Mouse (Mus musculus): ENCODE data around the gene Exd1.

Exd1 gene

DNA sequence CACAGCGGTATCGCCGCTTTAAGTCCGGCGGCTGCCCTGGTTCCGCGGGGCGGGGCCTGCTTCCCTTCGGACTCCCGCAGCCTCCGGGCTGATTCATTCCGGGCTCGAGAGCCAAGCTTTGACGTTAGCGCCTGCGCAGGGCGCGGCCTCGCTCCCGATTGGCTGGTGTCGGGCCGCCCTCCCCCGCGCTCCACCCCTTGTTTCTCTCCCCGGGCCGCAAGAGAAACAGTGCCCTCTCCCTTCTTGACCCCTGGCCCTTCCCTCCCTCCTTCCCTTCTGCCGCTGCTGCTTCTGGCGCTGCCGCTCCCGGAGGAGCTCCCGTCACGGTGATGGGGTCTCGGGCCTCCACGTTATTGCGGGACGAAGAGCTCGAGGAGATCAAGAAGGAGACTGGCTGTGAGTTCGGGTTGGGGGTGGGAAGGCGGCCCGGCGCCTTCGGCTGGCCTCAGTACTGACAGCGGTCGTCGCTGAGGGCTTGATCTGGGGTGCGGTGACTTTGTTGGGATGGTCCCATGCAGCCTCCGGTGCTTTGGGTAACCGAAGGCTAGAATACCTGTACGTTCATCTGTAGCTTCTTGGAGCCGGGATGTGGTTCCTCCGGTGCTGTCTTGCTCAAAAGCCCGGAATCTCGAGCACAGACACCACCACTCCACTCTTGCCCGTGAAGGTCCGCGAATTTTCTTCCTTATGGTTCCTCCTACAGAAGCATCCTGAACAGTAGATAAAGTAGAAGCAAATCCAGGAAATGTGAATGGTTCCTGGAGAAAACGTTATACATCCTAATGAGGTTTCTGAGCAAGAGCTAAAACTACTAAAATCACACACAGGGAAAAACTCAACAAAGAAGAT lies at the start of gene Exd1, which contains the start of gene Chp1:
Gene Exd1 (minus strand): TSS at position 106 of the 849 bp plus-strand sequence.
Gene Chp1 (plus strand): TSS at position 176 of the 849 bp plus-strand sequence.
- DNase-seq (ENCODE audit: low spot score in 2 of 2) = peak; percentile 98

GRCm38 (mm10) chr2:119596781-119597330 lies 49.4 kb upstream of the Exd1 start:
- DNase-seq (ENCODE audit: low spot score in 2 of 2) = peak; percentile 24 to 38

DNA sequence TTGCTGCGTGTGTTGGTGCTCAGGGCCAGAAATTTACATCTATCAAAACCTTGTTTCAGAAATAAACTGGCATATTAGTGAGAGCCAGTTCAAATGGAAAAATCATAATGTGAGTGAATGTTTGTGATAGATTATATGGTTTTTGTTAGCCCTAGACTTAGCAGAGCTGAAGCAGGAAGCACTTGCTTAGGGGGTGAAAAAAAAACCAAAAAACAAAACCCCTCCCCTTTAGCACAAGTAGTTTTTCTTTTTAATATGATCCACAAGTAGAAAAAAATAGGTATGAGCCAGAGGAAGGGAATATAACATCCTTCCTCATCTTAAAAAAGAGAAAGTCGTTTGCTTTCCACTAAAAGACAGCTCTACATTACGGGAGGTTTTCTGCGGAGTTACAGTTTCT lies 47.9 kb upstream of the Exd1 start:
- no peak for DNase-seq (ENCODE audit: low spot score in 2 of 2)

DNA sequence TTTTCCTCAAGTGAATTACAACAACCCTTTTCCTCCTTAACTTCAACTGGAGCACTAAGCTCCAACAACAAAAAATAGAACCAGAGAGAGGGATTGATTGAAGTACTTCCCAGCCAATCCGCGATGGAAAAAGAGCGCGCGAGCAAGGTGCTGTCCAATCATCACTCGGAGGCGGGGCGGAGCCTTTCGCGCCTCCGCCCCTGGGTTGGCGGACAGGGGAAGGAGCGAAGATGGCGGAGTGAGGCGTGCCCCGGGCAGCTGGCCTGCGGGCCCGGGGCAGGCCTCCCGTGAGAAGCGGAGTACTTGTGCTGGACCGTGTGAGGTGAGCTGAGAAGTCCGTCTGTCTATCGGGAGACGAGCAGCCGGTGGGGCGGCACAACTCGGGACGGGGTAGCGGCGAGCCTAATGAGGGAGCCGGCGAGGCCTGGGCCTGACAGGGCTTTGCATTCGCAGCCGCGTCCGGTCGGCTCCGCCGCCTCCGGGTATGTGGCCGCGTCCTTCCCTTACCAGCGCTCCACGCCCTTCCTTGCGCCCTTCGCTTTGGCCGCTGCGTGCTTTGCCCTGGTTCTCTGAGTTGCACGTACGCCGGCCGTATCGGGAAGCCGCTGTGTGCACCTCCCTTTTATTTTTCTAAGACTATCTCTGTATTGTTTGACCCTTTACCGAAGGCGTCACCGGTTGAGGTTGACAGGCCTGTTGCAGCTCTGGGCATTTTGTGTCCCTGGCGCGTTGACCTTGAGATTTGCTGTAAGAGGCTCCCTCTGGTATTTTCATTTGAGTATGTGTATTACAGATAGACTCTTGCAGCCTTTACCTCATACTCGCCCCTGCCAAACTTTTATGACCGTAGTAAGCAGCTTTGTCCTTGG lies 46.9 kb upstream of the Exd1 start:
- DNase-seq (ENCODE audit: low spot score in 2 of 2) = peak; percentile 94 to 96

- DNase-seq (ENCODE audit: low spot score in 2 of 2) = no peak
Measured at GRCm38 (mm10) chr2:119593765-119594112, 46.3 kb upstream of the Exd1 start.

GRCm38 (mm10) chr2:119591247-119591646 lies 43.8 kb upstream of the Exd1 start:
- no peak for DNase-seq (ENCODE audit: low spot score in 2 of 2)

DNA sequence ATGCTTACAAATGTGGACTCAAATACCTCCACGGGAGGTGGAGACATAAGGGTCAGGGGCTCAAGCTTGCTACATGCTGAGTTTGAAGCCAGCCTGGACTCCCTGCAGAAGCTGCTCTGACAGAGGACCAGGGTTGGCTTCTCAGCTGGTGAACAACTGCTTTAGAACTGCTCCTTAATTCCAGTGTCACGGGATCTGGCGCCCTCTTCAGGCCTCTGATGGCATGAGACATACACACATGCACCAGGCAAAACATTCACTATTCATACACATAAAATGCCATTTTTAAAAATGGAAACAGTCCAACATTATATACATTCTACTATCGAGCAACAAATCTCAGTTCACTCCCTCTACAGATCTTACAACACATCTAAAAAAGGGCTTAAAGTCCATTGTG lies 40.0 kb upstream of the Exd1 start:
- DNase-seq (ENCODE audit: low spot score in 2 of 2) = no peak

DNA sequence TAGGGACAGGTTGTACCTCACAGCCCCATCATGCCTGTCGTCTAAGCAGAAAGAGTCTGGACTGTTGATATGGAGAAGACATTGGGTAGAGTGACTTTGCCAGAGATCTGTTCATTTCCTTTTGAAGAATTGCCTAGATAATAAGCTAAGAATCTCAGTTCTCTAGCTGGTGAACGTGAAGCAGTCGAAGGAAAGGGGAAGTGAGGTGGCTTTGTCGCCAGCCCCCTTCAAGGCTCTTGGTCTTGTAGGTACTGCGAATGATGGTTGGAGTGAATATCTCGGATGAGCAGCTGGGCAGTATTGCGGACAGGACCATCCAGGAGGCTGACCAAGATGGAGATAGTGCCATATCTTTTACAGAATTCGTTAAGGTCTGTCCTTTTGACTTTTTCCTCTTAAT lies 36.9 kb upstream of the Exd1 start:
- no peak for DNase-seq (ENCODE audit: low spot score in 2 of 2)

DNA sequence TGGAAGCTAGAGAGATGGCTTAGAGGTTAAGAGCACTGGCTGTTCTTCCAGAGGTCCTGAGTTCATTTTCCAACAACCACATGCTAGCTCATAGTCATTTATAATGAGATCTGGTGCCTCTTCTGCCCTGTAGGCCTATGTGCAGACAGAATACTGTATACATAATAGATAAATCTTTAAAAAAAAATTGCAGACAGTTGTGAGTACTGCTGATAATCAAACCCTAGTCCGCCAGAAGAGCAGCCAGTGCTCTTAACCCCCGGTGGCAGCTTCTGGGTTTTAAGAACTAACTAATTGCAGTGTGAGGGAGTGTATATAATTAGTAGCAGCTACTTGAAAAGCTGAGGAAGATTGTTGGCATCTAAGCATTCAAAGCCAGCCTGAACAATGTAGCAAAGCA lies 36.0 kb upstream of the Exd1 start:
- no peak for DNase-seq (ENCODE audit: low spot score in 2 of 2)

DNA sequence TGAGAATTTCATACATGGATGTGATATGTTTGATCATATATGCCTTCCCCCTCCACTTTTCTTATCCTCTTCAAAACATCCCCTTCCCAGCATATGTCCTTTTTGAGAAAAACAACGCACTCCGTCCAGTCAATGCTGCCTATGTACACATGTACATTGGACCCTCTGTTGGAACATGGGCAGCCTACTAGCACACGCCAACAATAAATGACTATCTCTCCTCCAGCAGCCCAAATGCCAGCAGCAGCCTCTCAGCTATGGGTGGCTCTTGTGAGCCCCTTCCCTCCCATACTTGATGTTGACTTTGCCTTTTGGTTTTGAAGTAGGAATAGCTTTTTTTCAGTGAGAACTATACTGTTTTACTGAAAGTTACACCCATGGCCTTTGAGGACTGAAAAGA lies 34.1 kb upstream of the Exd1 start:
- DNase-seq (ENCODE audit: low spot score in 2 of 2) = no peak

DNA sequence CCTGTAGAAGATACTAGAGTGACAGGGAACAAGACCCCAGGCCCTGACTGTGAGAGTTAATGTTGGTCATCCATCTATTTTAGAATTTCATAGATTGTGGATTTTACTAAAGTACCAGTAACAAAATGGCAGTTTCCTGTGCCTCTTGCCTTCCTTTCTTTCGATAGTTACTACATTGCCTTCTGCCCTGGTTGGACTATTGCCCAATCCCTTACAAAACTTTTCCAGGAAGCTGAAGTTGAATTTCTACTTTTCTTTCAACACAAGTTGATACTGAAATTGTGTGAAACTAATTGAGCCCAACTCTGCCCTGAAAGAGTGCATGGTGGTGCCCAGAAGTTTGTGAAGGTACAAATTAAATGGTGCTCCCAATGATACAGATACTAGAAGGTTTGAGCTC lies 25.0 kb upstream of the Exd1 start:
- DNase-seq (ENCODE audit: low spot score in 2 of 2) = no peak

DNA sequence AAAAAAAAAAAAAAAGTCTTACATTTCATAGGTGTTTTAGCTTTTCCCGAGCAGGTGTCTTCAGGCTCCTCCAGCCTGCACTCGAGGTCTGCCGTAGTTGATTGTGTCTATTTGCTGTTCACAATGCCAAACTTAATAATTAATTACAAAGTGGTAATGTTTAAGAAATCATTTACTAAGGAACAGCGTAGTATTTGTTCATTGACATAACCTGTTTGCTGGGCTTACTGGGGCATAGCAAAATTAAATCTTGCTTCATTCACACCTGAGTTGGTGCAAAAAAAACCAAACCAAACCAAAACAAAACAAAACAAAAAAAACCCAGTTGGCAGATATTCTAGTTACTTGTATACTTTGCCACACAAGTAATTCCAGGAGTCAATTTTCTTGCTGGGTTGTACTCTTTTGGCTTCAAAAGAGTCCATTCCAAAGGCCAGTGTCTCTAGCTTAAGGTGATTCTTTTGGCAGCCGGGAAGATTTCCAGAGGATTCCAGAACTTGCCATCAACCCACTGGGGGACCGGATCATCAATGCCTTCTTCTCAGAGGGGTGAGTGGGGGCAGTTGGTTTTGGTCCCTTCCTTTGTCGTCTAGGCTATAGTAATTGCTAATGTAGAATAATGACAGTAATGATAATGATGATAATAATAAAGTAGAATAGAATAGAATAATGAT lies 18.9 kb upstream of the Exd1 start:
- no peak for DNase-seq (ENCODE audit: low spot score in 2 of 2)

DNA sequence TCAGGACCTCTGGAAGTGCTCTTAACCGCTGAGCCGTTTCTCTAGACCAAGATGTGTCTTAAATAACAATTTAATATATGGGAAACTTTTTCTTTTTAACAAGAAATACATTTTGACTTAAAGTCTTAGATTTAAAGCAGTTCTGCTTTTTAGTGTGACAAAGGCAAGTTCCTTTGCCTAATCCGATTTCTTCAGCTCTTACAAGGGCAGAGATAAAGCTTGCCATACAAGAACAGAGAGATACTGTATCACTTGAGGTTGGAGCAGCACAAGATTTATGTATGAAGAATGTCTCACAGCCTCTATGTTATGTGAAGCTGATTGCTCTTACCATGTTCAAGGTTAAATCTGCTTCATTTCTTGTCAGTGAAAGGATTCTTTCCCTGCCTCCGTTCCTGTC lies 17.9 kb upstream of the Exd1 start:
- no peak for DNase-seq (ENCODE audit: low spot score in 2 of 2)

DNA sequence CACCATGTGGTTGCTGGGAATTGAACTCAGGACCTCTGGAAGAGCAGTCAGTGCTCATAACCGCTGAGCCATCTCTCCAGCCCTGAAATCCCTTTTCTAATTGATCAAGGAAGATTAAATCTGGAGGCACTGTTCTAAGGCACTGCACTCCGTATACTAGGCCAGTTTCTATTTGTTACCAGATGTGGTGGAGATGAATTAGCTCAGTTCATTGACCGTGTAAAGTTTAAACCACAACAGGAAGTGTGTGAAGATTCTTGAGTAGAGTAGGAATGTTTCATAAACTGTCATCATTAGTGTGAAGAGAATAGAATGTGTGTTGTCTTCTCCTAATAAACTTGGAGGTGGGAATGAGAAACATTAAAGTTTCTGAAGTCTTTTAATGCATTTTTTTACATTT lies 14.4 kb upstream of the Exd1 start:
- no peak for DNase-seq (ENCODE audit: low spot score in 2 of 2)

DNA sequence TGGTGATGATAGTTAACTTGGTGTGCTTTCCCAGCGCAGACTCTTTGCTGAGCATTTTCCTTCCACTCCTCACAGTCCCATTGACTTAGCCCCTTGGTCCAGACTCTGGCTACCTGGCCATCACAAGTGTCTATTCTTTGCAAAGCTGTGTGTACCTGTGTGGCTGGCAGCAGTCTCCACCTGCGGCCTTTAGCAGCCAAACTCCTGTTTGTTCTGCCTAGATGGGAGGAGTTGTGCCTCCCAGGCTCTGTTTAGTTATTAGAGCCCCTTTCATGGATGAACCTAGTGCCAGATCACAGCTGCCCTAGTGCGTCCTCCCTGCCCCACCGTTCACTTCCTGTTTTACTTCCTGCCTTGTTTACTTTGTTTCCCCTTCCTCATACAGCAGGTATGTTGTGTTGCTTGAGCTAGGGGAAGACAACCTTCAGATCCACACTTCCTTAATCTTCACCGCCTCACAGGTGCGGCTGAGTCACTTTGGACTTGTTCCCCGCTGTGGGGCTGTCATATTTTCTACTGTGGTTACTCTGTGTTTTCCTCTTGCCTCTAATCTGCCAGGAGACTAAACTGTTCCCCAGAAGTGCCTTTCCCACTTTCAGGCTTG lies 11.4 kb upstream of the Exd1 start:
- DNase-seq (ENCODE audit: low spot score in 2 of 2) = no peak

DNA sequence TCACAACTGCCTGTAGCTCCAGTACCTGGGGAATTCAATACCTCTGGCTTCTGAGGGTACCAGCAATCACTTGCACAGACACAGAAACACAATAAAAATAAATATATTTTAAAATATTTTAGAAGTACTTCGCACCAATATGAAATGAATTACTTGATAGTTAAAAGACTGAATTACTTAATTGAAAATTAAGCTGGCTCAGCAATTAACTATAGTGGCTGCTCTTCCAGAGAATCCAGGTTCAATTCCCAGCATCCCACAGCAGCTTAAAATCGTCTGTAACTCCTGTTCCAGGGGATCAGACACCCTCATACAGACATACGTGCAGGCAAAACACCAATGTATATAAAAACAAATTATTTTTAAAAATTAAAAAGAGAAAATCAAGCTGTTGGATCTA lies 10.6 kb upstream of the Exd1 start:
- no peak for DNase-seq (ENCODE audit: low spot score in 2 of 2)

- no peak for DNase-seq (ENCODE audit: low spot score in 2 of 2)
Measured at GRCm38 (mm10) chr2:119549678-119550077, 2.3 kb upstream of the Exd1 start.

GRCm38 (mm10) chr2:119548691-119549090 lies 1.3 kb upstream of the Exd1 start:
- DNase-seq (ENCODE audit: low spot score in 2 of 2) = no peak

DNA sequence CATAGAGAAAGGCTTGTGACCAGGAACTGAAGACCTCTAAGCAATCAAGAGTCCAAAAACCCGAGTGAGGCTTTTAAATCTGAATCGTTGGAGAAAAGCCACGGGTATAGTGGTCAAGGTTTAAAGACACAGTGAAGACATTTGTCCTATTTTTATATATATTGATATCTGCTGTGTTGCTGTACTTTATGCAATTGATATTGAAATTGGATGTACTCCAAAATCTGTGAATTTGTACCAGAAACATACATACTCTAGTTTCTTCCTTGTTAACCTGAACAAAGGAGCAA lies 889 bp upstream of the Exd1 start:
- DNase-seq (ENCODE audit: low spot score in 2 of 2) = no peak

DNA sequence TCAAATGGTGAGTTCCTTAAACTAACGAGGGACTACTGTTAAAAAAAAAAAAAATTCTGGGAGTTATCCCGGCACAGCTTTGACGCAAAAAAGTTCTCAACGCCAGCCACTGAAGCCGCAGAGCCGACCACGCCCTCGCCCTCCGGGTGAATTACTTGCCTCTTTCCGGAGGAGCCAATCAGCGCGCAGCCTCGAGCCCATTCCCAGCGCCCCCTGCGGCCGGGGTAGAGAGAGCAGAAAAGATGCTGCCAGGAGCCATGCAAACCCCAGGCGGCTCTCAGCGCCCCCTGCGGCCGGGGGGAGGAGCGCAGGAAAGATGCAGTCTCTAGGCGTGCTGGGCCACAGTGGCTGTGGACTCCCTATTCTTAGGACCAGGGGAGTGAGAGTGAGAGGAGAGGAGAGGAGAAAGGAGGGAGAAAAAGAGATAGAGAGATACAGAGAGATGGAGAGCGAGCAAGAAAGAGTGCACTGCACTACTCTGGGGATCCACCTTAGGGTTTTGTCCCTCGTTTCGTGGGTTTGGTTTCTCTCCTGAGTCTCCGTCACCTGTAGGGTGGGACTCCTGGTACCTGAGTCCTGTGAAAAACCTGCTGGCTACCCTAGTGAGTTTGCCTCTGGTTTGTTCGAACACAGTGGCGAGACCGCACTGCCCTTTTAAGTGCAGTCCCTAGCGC lies 442 bp downstream of the Exd1 start:
- peak; percentile 63 to 64 for DNase-seq (ENCODE audit: low spot score in 2 of 2)

GRCm38 (mm10) chr2:119543656-119544055 lies 3.8 kb downstream of the Exd1 start:
- no peak for DNase-seq (ENCODE audit: low spot score in 2 of 2)

All from right cerebral cortex, postnatal 36 days (tissue).